Mouse (Mus musculus): ENCODE data around the gene Klb. TPM values are rescaled to one million over a fixed set of nuclear protein-coding genes. Genes with fewer than 3 reads are reported as not detected.

Klb gene
- total RNA-seq, 2 experiments from 2014 or later, result 0.30 to 0.59 TPM

GRCm38 (mm10) chr5:65367837-65368236 lies 19.7 kb downstream of the Klb start:
- intact Hi-C loops (cut with DNase I), result no loop called here
- no peak for DNase-seq (ENCODE audit: low spot score in 2 of 2)

- intact Hi-C loops (cut with DNase I), result no loop called here
- DNase-seq (ENCODE audit: low spot score in 2 of 2), result no peak
These were observed 23.4 kb downstream of the Klb start for GRCm38 (mm10) chr5:65371551-65371950.

- intact Hi-C loops (cut with DNase I), result no loop called here
- DNase-seq (ENCODE audit: low spot score in 2 of 2), result no peak
These were observed 26.6 kb downstream of the Klb start for GRCm38 (mm10) chr5:65374746-65375145.

GRCm38 (mm10) chr5:65385704-65386103 lies 37.6 kb downstream of the Klb start:
- no peak for DNase-seq (ENCODE audit: low spot score in 2 of 2)
- intact Hi-C loops (cut with DNase I), result no loop called here

- intact Hi-C loops (cut with DNase I), result no loop called here
These were observed 39.1 kb downstream of the Klb start for GRCm38 (mm10) chr5:65387008-65387867.

GRCm38 (mm10) chr5:65390648-65391644 lies 42.8 kb downstream of the Klb start, which contains the start of the genes Rpl9 and Lias:
TSS of gene Rpl9 (minus strand) at chr5:65391444.
TSS of gene Lias (plus strand) at chr5:65391497.
- intact Hi-C loops (cut with DNase I), result loop anchor here (1.0 kb wide), 1 partner anchor 56 kb away; the partner anchor contains the start of gene Rfc1
- peak; percentile 99 for DNase-seq (ENCODE audit: low spot score in 2 of 2)

More at GRCm38 (mm10) chr5:65387008-65387867, 39.1 kb downstream of the Klb start:
- DNase-seq (ENCODE audit: low spot score in 2 of 2), result no peak

- intact Hi-C loops (cut with DNase I), result loop anchor here (1.0 kb wide), 1 partner anchor 56 kb away; the partner anchor contains the start of gene Rfc1
These were observed 43.6 kb downstream of the Klb start for GRCm38 (mm10) chr5:65391753-65392152.

GRCm38 (mm10) chr5:65394425-65394824 lies 46.3 kb downstream of the Klb start:
- intact Hi-C loops (cut with DNase I), result no loop called here
- DNase-seq (ENCODE audit: low spot score in 2 of 2), result no peak

More at GRCm38 (mm10) chr5:65391753-65392152, 43.6 kb downstream of the Klb start:
- no peak for DNase-seq (ENCODE audit: low spot score in 2 of 2)

GRCm38 (mm10) chr5:65401251-65401994 lies 53.3 kb downstream of the Klb start:
- DNase-seq (ENCODE audit: low spot score in 2 of 2), result peak; percentile 69 to 77
- intact Hi-C loops (cut with DNase I), result loop anchor here (5.0 kb wide), 1 partner anchor 296 kb away; the partner anchor contains the start of gene Pds5a

GRCm38 (mm10) chr5:65407989-65408388 lies 59.9 kb downstream of the Klb start:
- no peak for DNase-seq (ENCODE audit: low spot score in 2 of 2)

GRCm38 (mm10) chr5:65415653-65416458 lies 67.7 kb downstream of the Klb start:
- intact Hi-C loops (cut with DNase I), result no loop called here
- no peak for DNase-seq (ENCODE audit: low spot score in 2 of 2)

More at GRCm38 (mm10) chr5:65407989-65408388, 59.9 kb downstream of the Klb start:
- intact Hi-C loops (cut with DNase I), result no loop called here

- intact Hi-C loops (cut with DNase I), result no loop called here
- no peak for DNase-seq (ENCODE audit: low spot score in 2 of 2)
These were observed 71.0 kb downstream of the Klb start for GRCm38 (mm10) chr5:65419136-65419535.

GRCm38 (mm10) chr5:65420822-65421221 lies 72.7 kb downstream of the Klb start:
- DNase-seq (ENCODE audit: low spot score in 2 of 2), result no peak
- intact Hi-C loops (cut with DNase I), result no loop called here

- intact Hi-C loops (cut with DNase I), result no loop called here
- no peak for DNase-seq (ENCODE audit: low spot score in 2 of 2)
These were observed 74.7 kb downstream of the Klb start for GRCm38 (mm10) chr5:65422803-65423202.

GRCm38 (mm10) chr5:65424215-65424614 lies 76.1 kb downstream of the Klb start:
- intact Hi-C loops (cut with DNase I), result no loop called here
- DNase-seq (ENCODE audit: low spot score in 2 of 2), result no peak

GRCm38 (mm10) chr5:65425251-65425650 lies 77.1 kb downstream of the Klb start:
- DNase-seq (ENCODE audit: low spot score in 2 of 2), result no peak
- intact Hi-C loops (cut with DNase I), result no loop called here

GRCm38 (mm10) chr5:65428321-65428720 lies 80.2 kb downstream of the Klb start:
- no peak for DNase-seq (ENCODE audit: low spot score in 2 of 2)
- intact Hi-C loops (cut with DNase I), result no loop called here

GRCm38 (mm10) chr5:65429441-65429840 lies 81.3 kb downstream of the Klb start:
- DNase-seq (ENCODE audit: low spot score in 2 of 2), result no peak
- intact Hi-C loops (cut with DNase I), result no loop called here
